Mouse (Mus musculus): ENCODE results near the gene Olfr524.

Olfr524 gene

GRCm38 (mm10) chr7:140205864-140206263 is at the start of gene Olfr524:
Gene Olfr524, minus strand, starts transcription at chr7:140205964.
- no peak for DNase-seq

- DNase-seq = no peak
Measured at GRCm38 (mm10) chr7:140253780-140254299, 48.1 kb upstream of the Olfr524 start.

- no peak for DNase-seq
Measured at GRCm38 (mm10) chr7:140247216-140247615, 41.5 kb upstream of the Olfr524 start, which contains the start of gene 5830411N06Rik. Gene 5830411N06Rik, plus strand, starts transcription at chr7:140247284.

GRCm38 (mm10) chr7:140233696-140234095 is 27.9 kb upstream of the Olfr524 start:
- no peak for DNase-seq

- DNase-seq = no peak
Measured at GRCm38 (mm10) chr7:140231026-140231425, 25.3 kb upstream of the Olfr524 start.

GRCm38 (mm10) chr7:140228476-140228875 is 22.7 kb upstream of the Olfr524 start:
- DNase-seq = no peak

- no peak for DNase-seq
Measured at GRCm38 (mm10) chr7:140224209-140224608, 18.4 kb upstream of the Olfr524 start.

GRCm38 (mm10) chr7:140220375-140220774 is 14.6 kb upstream of the Olfr524 start:
- no peak for DNase-seq

- DNase-seq = no peak
Measured at GRCm38 (mm10) chr7:140219268-140219667, 13.5 kb upstream of the Olfr524 start.

GRCm38 (mm10) chr7:140217967-140218366 is 12.2 kb upstream of the Olfr524 start, which contains the start of gene Cd163l1:
Gene Cd163l1, plus strand, starts transcription at chr7:140218267.
- no peak for DNase-seq

- no peak for DNase-seq
Measured at GRCm38 (mm10) chr7:140213841-140214240, 8.1 kb upstream of the Olfr524 start.

- DNase-seq = no peak
Measured at GRCm38 (mm10) chr7:140208677-140209076, 2.9 kb upstream of the Olfr524 start.

- DNase-seq = no peak
Measured at GRCm38 (mm10) chr7:140208153-140208552, 2.4 kb upstream of the Olfr524 start.

GRCm38 (mm10) chr7:140206904-140207303 is 1.1 kb upstream of the Olfr524 start:
- no peak for DNase-seq

- DNase-seq = no peak
Measured at GRCm38 (mm10) chr7:140201090-140201489, 4.7 kb downstream of the Olfr524 start.

GRCm38 (mm10) chr7:140196002-140196401 is 9.8 kb downstream of the Olfr524 start:
- no peak for DNase-seq

- DNase-seq = no peak
Measured at GRCm38 (mm10) chr7:140194031-140194430, 11.7 kb downstream of the Olfr524 start.

GRCm38 (mm10) chr7:140192851-140193250 is 12.9 kb downstream of the Olfr524 start:
- DNase-seq = no peak

GRCm38 (mm10) chr7:140192445-140192844 is 13.3 kb downstream of the Olfr524 start:
- no peak for DNase-seq

- no peak for DNase-seq
Measured at GRCm38 (mm10) chr7:140190435-140190834, 15.3 kb downstream of the Olfr524 start.

GRCm38 (mm10) chr7:140188391-140189328 is 17.1 kb downstream of the Olfr524 start:
- no peak for DNase-seq

GRCm38 (mm10) chr7:140187721-140188390 is 17.9 kb downstream of the Olfr524 start:
- DNase-seq = no peak

Measured in lung, postnatal 14 days (tissue).